19 mouse cellular contexts compared by ENCODE assay signal in genomic region chr9:111048452-111048851, GRCm38 (mm10). TPM values are rescaled to one million over a fixed set of nuclear protein-coding genes. Genes with fewer than 3 reads are reported as not detected.
"Had no signal": no experiment of that assay in that cellular context is flagged by ENCODE, and none has a peak within 500 bp of the region (broad histone marks: within the 10 kb centered on the region; RNA-seq: fewer than 3 reads in every experiment).

No protein-coding gene starts in this region.

- H3K4me3 ChIP-seq: limb, embryonic 12.5 days; liver, embryonic 13.5 days; megakaryocyte, embryonic 14.5 days; midbrain, embryonic 15.5 days; neural tube, embryonic 12.5 days; stomach, embryonic 15.5 days had no signal

- H3K9ac ChIP-seq: limb, embryonic 12.5 days; liver, embryonic 13.5 days; liver, postnatal 0 days; midbrain, embryonic 15.5 days; neural tube, embryonic 12.5 days; stomach, embryonic 15.5 days had no signal

- H3K4me1 ChIP-seq: limb, embryonic 12.5 days; midbrain, embryonic 15.5 days; neural tube, embryonic 12.5 days; stomach, embryonic 15.5 days had no signal

- H3K27ac ChIP-seq: kidney, postnatal 0 days; limb, embryonic 12.5 days; liver, embryonic 13.5 days; macrophage; midbrain, embryonic 15.5 days; neural tube, embryonic 12.5 days; stomach, embryonic 15.5 days had no signal

- H3K27me3 ChIP-seq: limb, embryonic 12.5 days; liver, embryonic 13.5 days; midbrain, embryonic 15.5 days; neural tube, embryonic 12.5 days; stomach, embryonic 15.5 days had no signal

- ATAC-seq: intestine, postnatal 0 days; liver, postnatal 0 days; midbrain, embryonic 15.5 days had no signal

- H3K9me3 ChIP-seq: limb, embryonic 12.5 days; liver, embryonic 13.5 days; midbrain, embryonic 15.5 days; neural tube, embryonic 12.5 days; stomach, embryonic 15.5 days had no signal

- H3K4me2 ChIP-seq: limb, embryonic 12.5 days; liver, embryonic 13.5 days; midbrain, embryonic 11.5 days; midbrain, embryonic 15.5 days; neural tube, embryonic 12.5 days; stomach, embryonic 15.5 days had no signal

- H3K36me3 ChIP-seq: limb, embryonic 12.5 days; midbrain, embryonic 15.5 days; neural tube, embryonic 12.5 days; stomach, embryonic 15.5 days had no signal

- DNase-seq: liver; liver, embryonic 13.5 days; liver, postnatal 0 days; thymus, adult 2 months; thymus, postnatal 25 days had no signal

RNA-seq across cellular contexts. Expression of gene Ltf, which starts 29.4 kb away (rescaled TPM):
- total RNA-seq: layer of hippocampus, adult 18-20 months had no signal
- polyA plus RNA-seq: testis, adult 2 months; urinary bladder, adult 2 months had no signal

RNA-seq across cellular contexts. Expression of gene Rtp3, which starts 58.1 kb away (rescaled TPM):
- total RNA-seq: monocyte, adult 5-6 weeks; neutrophil, adult 5-6 weeks had no signal
- polyA plus RNA-seq: limb, embryonic 12.5 days; macrophage; midbrain, embryonic 15.5 days; neural tube, embryonic 12.5 days had no signal
